Mouse (Mus musculus) spleen, adult 2 months (tissue): ENCODE data around the gene Nme2.

Source experiments
- CTCF ChIP-seq: fragments of 200-500 bp; IDR thresholded peaks from 2 replicates; pipeline ENCODE4 v1.5.1; 2011; ENCODE audit warnings: mild to moderate bottlenecking, inconsistent platforms; ENCODE audit not compliant: insufficient read depth, insufficient read length, insufficient replicate concordance; ENCODE audit errors: extremely low read depth
- POLR2A ChIP-seq: fragments of 200-500 bp; IDR thresholded peaks from 2 replicates; pipeline ENCODE4 v1.6.1; 2011; ENCODE audit warnings: low read depth, low read length, inconsistent platforms

- TF ChIP-seq POLR2A (no peak), CTCF (no peak)
These were observed 6.0 kb downstream of the Nme2 start for GRCm38 (mm10) chr11:93950045-93950444.
